Mouse (Mus musculus) forebrain, embryonic 15.5 days (tissue): ENCODE data around the gene Try5. TPM values are rescaled to one million over a fixed set of nuclear protein-coding genes. Genes with fewer than 3 reads are reported as not detected.
"Not testable (repeated sequence)": the region's sequence is repeated elsewhere in the genome, so short reads cannot be mapped to it uniquely, and the experiment has no call there.

Experiments used
- ATAC-seq: fragments of 200-750 bp; cut with Nextera tagmentation; replicated peaks from 2 replicates; pipeline ENCODE4 v1.8.0; 2017; ENCODE audit warnings: mild to moderate bottlenecking, moderate TSS enrichment, moderate library complexity
- H3K27ac ChIP-seq: fragments of 300-500 bp; sonication (generic); replicated peaks from 2 replicates; pipeline ENCODE4 v1.5.1; 2015; ENCODE audit warnings: mild to moderate bottlenecking, inconsistent platforms
- H3K27me3 ChIP-seq: fragments of 300-500 bp; sonication (generic); 2 replicates; pipeline ENCODE4 v1.6.1; 2015; ENCODE audit warnings: inconsistent platforms
- H3K36me3 ChIP-seq: fragments of 300-500 bp; sonication (generic); 2 replicates; pipeline ENCODE4 v1.6.1; 2015; ENCODE audit warnings: mild to moderate bottlenecking, inconsistent platforms
- H3K4me1 ChIP-seq: fragments of 300-500 bp; sonication (generic); 2 replicates; pipeline ENCODE4 v1.6.1; 2015; ENCODE audit warnings: inconsistent platforms
- H3K4me2 ChIP-seq: fragments of 300-500 bp; sonication (generic); replicated peaks from 2 replicates; pipeline ENCODE4 v1.6.1; 2015; ENCODE audit warnings: mild to moderate bottlenecking, inconsistent platforms
- H3K4me3 ChIP-seq: fragments of 300-500 bp; sonication (generic); 2 replicates; pipeline ENCODE4 v1.5.1; 2015; ENCODE audit warnings: mild to moderate bottlenecking, inconsistent platforms
- H3K9ac ChIP-seq: fragments of 300-500 bp; sonication (generic); replicated peaks from 2 replicates; pipeline ENCODE4 v1.6.1; 2015; ENCODE audit warnings: mild to moderate bottlenecking, inconsistent platforms
- H3K9me3 ChIP-seq: fragments of 300-500 bp; sonication (generic); 2 replicates; pipeline ENCODE4 v1.6.1; 2016; ENCODE audit warnings: inconsistent platforms
- WGBS: fragments of 180-500 bp; shearing (Covaris S2); methylation state at CpG from one replicate; pipeline ENCODE4 v1.1.7; 2015; ENCODE audit warnings: mixed read lengths; 5-methylcytosine and 5-hydroxymethylcytosine counted together
- polyA plus RNA-seq: library from polyadenylated mRNA; unstranded; fragments of >200 nt; fragmentation: Nextera tagmentation; extraction: Ambion mirVana; gene quantifications from 2 replicates; pipeline ENCODE4 v1.2.1, GENCODE M21; 2015

Gene Try5
- 0.29 and 0.32 TPM in 2 replicates for polyA plus RNA-seq

GRCm38 (mm10) chr6:41316741-41317140 lies at the start of gene Try5:
TSS of gene Try5 (minus strand) at chr6:41316841.
- H3K9ac ChIP-seq, H3K27ac ChIP-seq, H3K4me1 ChIP-seq, H3K27me3 ChIP-seq, H3K36me3 ChIP-seq, H3K4me2 ChIP-seq, ATAC-seq, H3K4me3 ChIP-seq, H3K9me3 ChIP-seq: not testable (repeated sequence)
- 75% methylated on average over 3 of the region's 3 CpGs for WGBS

GRCm38 (mm10) chr6:41353932-41354331 lies 37.3 kb upstream of the Try5 start, which contains the start of gene Try10:
TSS of gene Try10 (plus strand) at chr6:41354105.
- Histone ChIP-seq H3K27me3 (no peaks in the 10 kb centered on the region), H3K36me3 (no peaks in the 10 kb centered on the region), H3K4me2 (no peak within 1 kb of the TSS), H3K9me3 (no peaks in the 10 kb centered on the region), H3K27ac (no peak within 1 kb of the TSS), H3K4me3 (no peak within 1 kb of the TSS), H3K9ac (no peak within 1 kb of the TSS), H3K4me1 (no peaks in the 10 kb centered on the region)
- ATAC-seq, result no peak
- WGBS, result 92% methylated on average over 2 of the region's 2 CpGs

- Histone ChIP-seq H3K36me3 (no peaks in the 10 kb centered on the region), H3K4me3 (no peak within 1 kb of the TSS), H3K4me2 (no peak within 1 kb of the TSS), H3K27ac (no peak within 1 kb of the TSS), H3K9ac (no peak within 1 kb of the TSS), H3K27me3 (no peaks in the 10 kb centered on the region), H3K4me1 (no peaks in the 10 kb centered on the region), H3K9me3 (no peaks in the 10 kb centered on the region)
- no peak for ATAC-seq
- 84% methylated on average over 1 of the region's 1 CpGs for WGBS
Measured at GRCm38 (mm10) chr6:41301969-41302368, 14.7 kb downstream of the Try5 start, which contains the start of gene Try4. TSS of gene Try4 (plus strand) at chr6:41302269.

GRCm38 (mm10) chr6:41298255-41298654 lies 18.4 kb downstream of the Try5 start:
- Histone ChIP-seq H3K27me3 (no peaks in the 10 kb centered on the region), H3K36me3 (no peaks in the 10 kb centered on the region), H3K4me3 (no peak overlapping the region), H3K27ac (no peak overlapping the region), H3K4me1 (no peaks in the 10 kb centered on the region), H3K4me2 (no peak overlapping the region), H3K9ac (no peak overlapping the region), H3K9me3 (no peaks in the 10 kb centered on the region)
- WGBS, result 9% methylated on average over 1 of the region's 1 CpGs
- ATAC-seq, result no peak

- no peak overlapping the region for H3K27ac ChIP-seq
- H3K4me3 ChIP-seq, result no peak overlapping the region
- no peak overlapping the region for H3K4me2 ChIP-seq
- no peaks in the 10 kb centered on the region for H3K36me3 ChIP-seq
- H3K27me3 ChIP-seq, result no peaks in the 10 kb centered on the region
- 86% methylated on average over 6 of the region's 6 CpGs for WGBS
- ATAC-seq, result no peak
- H3K9ac ChIP-seq, result no peak overlapping the region
- H3K4me1 ChIP-seq, result no peaks in the 10 kb centered on the region
- no peaks in the 10 kb centered on the region for H3K9me3 ChIP-seq
Measured at GRCm38 (mm10) chr6:41266140-41266539, 50.5 kb downstream of the Try5 start.

GRCm38 (mm10) chr6:41262796-41263195 lies 53.8 kb downstream of the Try5 start:
- Histone ChIP-seq H3K9ac (no peak overlapping the region), H3K4me3 (no peak overlapping the region), H3K4me1 (no peaks in the 10 kb centered on the region), H3K4me2 (no peak overlapping the region), H3K9me3 (no peaks in the 10 kb centered on the region), H3K36me3 (no peaks in the 10 kb centered on the region), H3K27me3 (no peaks in the 10 kb centered on the region), H3K27ac (no peak overlapping the region)
- WGBS, result 38% methylated on average over 3 of the region's 3 CpGs
- ATAC-seq, result no peak

Other genes with a start within 250 kb of the Try5 start
- gene Try4, start 14.6 kb downstream of the Try5 start, polyA plus RNA-seq, result not detected in 2 replicates
- not detected in 2 replicates for gene Try10, start 37.3 kb upstream of the Try5 start, polyA plus RNA-seq
- not detected in 2 replicates for gene Prss3, start 60.8 kb upstream of the Try5 start, polyA plus RNA-seq
- gene Gm5771, start 75.5 kb upstream of the Try5 start, polyA plus RNA-seq, result not detected in 2 replicates
- gene Gm10334, start 129.3 kb upstream of the Try5 start, polyA plus RNA-seq, result not detected in 2 replicates
- gene Prss1, start 142.1 kb upstream of the Try5 start, polyA plus RNA-seq, result not detected in 2 replicates
- gene Prss2, start 204.9 kb upstream of the Try5 start, polyA plus RNA-seq, result not detected in 2 replicates